Mouse (Mus musculus) layer of hippocampus, adult 2 months (tissue): ENCODE measurements at regions not wholly inside any gene's neighbourhood (a gene's known extent, or its start where the extent isn't known, plus 50 kb on each side); places are given as distances from the start of the nearest gene placed in this dataset.

Experiments used
- DNase-seq, 2 experiments: peaks; one replicate each; pipeline ENCODE4 v3.0.0; 2022; ENCODE audit warnings: low spot score in 2 of 2
- H3K27ac ChIP-seq: fragments of 200-600 bp; 2 replicates; pipeline ENCODE4 v1.8.1; 2022
- H3K4me3 ChIP-seq: fragments of 200-600 bp; 2 replicates; pipeline ENCODE4 v1.8.1; 2022; ENCODE audit warnings: mild to moderate bottlenecking
- CTCF ChIP-seq: fragments of 200-600 bp; conservative IDR thresholded peaks from 2 replicates; pipeline ENCODE4 v1.8.1; 2022; ENCODE audit warnings: antibody characterized with exemption, mild to moderate bottlenecking, moderate library complexity

GRCm38 (mm10) chr2:54154501-54155183, 69.3 kb upstream of the Rprm start:
- TF ChIP-seq CTCF: no peak
- DNase-seq: no peak
- H3K4me3 ChIP-seq: no peak overlapping the region

GRCm38 (mm10) chr2:54158689-54159630, 73.6 kb upstream of the Rprm start:
- no peak for DNase-seq
- no peak for TF ChIP-seq CTCF
- H3K27ac ChIP-seq: no peak overlapping the region
- no peak overlapping the region for H3K4me3 ChIP-seq

More at GRCm38 (mm10) chr2:54154501-54155183, 69.3 kb upstream of the Rprm start:
- no peak overlapping the region for H3K27ac ChIP-seq

- Histone ChIP-seq H3K4me3 (no peak overlapping the region), H3K27ac (no peak overlapping the region)
- no peak for DNase-seq
- peak; percentile 45 for TF ChIP-seq CTCF
Measured at GRCm38 (mm10) chr2:54177549-54177948, 92.2 kb upstream of the Rprm start.

GRCm38 (mm10) chr2:54190828-54191227, 105.5 kb upstream of the Rprm start:
- no peak for TF ChIP-seq CTCF
- Histone ChIP-seq H3K27ac (no peak overlapping the region), H3K4me3 (no peak overlapping the region)
- DNase-seq: no peak

- no peak overlapping the region for H3K27ac ChIP-seq
- no peak for DNase-seq
- no peak for TF ChIP-seq CTCF
- H3K4me3 ChIP-seq: no peak overlapping the region
Measured at GRCm38 (mm10) chr2:54198343-54198742, 113.0 kb upstream of the Rprm start.

GRCm38 (mm10) chr2:54215597-54215996, 130.2 kb upstream of the Rprm start:
- no peak overlapping the region for H3K4me3 ChIP-seq
- TF ChIP-seq CTCF: no peak
- no peak for DNase-seq
- no peak overlapping the region for H3K27ac ChIP-seq

- TF ChIP-seq CTCF: no peak
- DNase-seq: no peak
- Histone ChIP-seq H3K4me3 (no peak overlapping the region), H3K27ac (no peak overlapping the region)
Measured at GRCm38 (mm10) chr2:54228613-54229012, 143.3 kb upstream of the Rprm start.

- peak; percentile 11 to 58 for DNase-seq
- TF ChIP-seq CTCF: no peak
- H3K27ac ChIP-seq: no peak overlapping the region
- no peak overlapping the region for H3K4me3 ChIP-seq
Measured at GRCm38 (mm10) chr2:54229016-54229415, 143.7 kb upstream of the Rprm start.

GRCm38 (mm10) chr2:54236760-54237159, 151.4 kb upstream of the Rprm start:
- Histone ChIP-seq H3K4me3 (no peak overlapping the region), H3K27ac (no peak overlapping the region)
- no peak for DNase-seq
- TF ChIP-seq CTCF: no peak

- no peak overlapping the region for H3K4me3 ChIP-seq
- H3K27ac ChIP-seq: no peak overlapping the region
- no peak for TF ChIP-seq CTCF
- no peak for DNase-seq
Measured at GRCm38 (mm10) chr2:54237192-54237591, 151.8 kb upstream of the Rprm start.

GRCm38 (mm10) chr2:54264773-54265452, 171.2 kb upstream of the Galnt13 start:
- no peak overlapping the region for H3K4me3 ChIP-seq
- H3K27ac ChIP-seq: no peak overlapping the region
- no peak for TF ChIP-seq CTCF
- DNase-seq: no peak

- no peak for DNase-seq
- no peak for TF ChIP-seq CTCF
- Histone ChIP-seq H3K4me3 (no peak overlapping the region), H3K27ac (no peak overlapping the region)
Measured at GRCm38 (mm10) chr2:54265453-54265823, 170.7 kb upstream of the Galnt13 start.

- no peak for DNase-seq
- TF ChIP-seq CTCF: no peak
- no peak overlapping the region for H3K27ac ChIP-seq
- no peak overlapping the region for H3K4me3 ChIP-seq
Measured at GRCm38 (mm10) chr2:54281966-54282365, 154.2 kb upstream of the Galnt13 start.
